Comparison of ENCODE assay signal across 24 mouse cellular contexts in the genomic region with DNA sequence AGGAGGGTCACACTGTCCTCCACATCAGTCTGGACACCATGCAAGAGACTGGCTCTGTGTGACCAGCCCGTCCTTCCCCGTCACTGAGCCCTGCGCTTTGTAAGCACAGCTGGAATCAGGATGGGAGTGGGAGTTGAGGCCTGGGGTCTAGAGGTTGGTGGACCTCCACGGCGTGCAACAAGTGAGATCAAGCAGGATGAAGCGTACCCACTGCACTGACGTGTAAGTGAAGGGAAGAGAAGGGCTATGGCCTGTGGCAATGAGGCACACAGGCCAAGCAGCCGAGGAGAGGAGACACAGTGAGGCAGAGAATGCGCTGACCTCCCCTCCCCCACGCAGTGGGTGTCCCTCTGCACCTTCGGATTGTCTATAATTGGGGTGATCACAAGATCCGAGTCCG. TPM values are rescaled to one million over a fixed set of nuclear protein-coding genes. Genes with fewer than 3 reads are reported as not detected.
DNase-seq lines count a peak whose midpoint lies in the region; ATAC-seq lines count a peak whose summit lies in the region.
"Had no signal": no experiment of that assay in that cellular context is flagged by ENCODE, and none has a peak within 500 bp of the region (broad histone marks: within the 10 kb centered on the region; RNA-seq: fewer than 3 reads in every experiment).

No protein-coding gene starts in this region.

- no peaks in the 10 kb centered on the region for H3K4me1 ChIP-seq in hindbrain, embryonic 11.5 days (replicated peaks; ENCODE audit: control insufficient read depth, insufficient read depth, low read length)
- H3K4me1 ChIP-seq: hindbrain, embryonic 10.5 days; limb, embryonic 12.5 days; liver, embryonic 15.5 days had no signal

- intact Hi-C loops in gastrocnemius, postnatal 14 days (cut with DNase I; ENCODE audit: low total_unique reads) = no loop called here

- 94% methylated on average over 13 of the region's 13 CpGs for WGBS in hindbrain, embryonic 11.5 days

- ATAC-seq in hindbrain, embryonic 11.5 days (ENCODE audit: low FRiP score) = no peak
- ATAC-seq: CD4-positive, CD25-positive, alpha-beta regulatory T cell, adult 4 months; forebrain, embryonic 13.5 days; hindbrain, embryonic 16.5 days had no signal

- H3K4me2 ChIP-seq in hindbrain, embryonic 11.5 days (replicated peaks; ENCODE audit: low read depth, low read length) = no peak overlapping the region
- H3K4me2 ChIP-seq: forebrain, embryonic 13.5 days; limb, embryonic 12.5 days; liver, embryonic 15.5 days; lung, embryonic 14.5 days had no signal

- H3K36me3 ChIP-seq in hindbrain, embryonic 11.5 days (ENCODE audit: control insufficient read depth, insufficient read depth, low read length) = no peaks in the 10 kb centered on the region
- H3K36me3 ChIP-seq: liver, embryonic 15.5 days had no signal

- no peak overlapping the region for H3K4me3 ChIP-seq in hindbrain, embryonic 11.5 days (ENCODE audit: low read depth, low read length)
- H3K4me3 ChIP-seq: forebrain, embryonic 13.5 days; hindbrain, embryonic 10.5 days; limb, embryonic 12.5 days; liver, embryonic 15.5 days had no signal

- no peaks in the 10 kb centered on the region for H3K27me3 ChIP-seq in hindbrain, embryonic 11.5 days (ENCODE audit: control insufficient read depth, insufficient read depth, low read length)
- H3K27me3 ChIP-seq: forebrain, embryonic 13.5 days; limb, embryonic 12.5 days; liver, embryonic 15.5 days had no signal

- no peak overlapping the region for H3K9ac ChIP-seq in hindbrain, embryonic 11.5 days (ENCODE audit: low read depth, low read length)
- H3K9ac ChIP-seq: forebrain, embryonic 13.5 days; limb, embryonic 12.5 days; liver, embryonic 15.5 days; lung, embryonic 14.5 days had no signal

- H3K9me3 ChIP-seq in hindbrain, embryonic 11.5 days (ENCODE audit: control insufficient read depth, low read length) = no peaks in the 10 kb centered on the region
- H3K9me3 ChIP-seq: forebrain, embryonic 13.5 days; hindbrain, embryonic 10.5 days; limb, embryonic 12.5 days; liver, embryonic 15.5 days had no signal

- DNase-seq in gastrocnemius, postnatal 4 days (ENCODE audit: low spot score in 2 of 2) = peak; percentile 6 to 13
- no peak for DNase-seq in gastrocnemius, postnatal 14 days
- DNase-seq in kidney, adult 9 months = peak; percentile 0
- no peak for DNase-seq in kidney, postnatal 10 days
- DNase-seq in urinary bladder, postnatal 10 days (ENCODE audit: low spot score) = peak; percentile 7
- DNase-seq in urinary bladder, postnatal 36 days (ENCODE audit: low spot score in 2 of 2) = no peak
- DNase-seq in hindbrain, embryonic 11.5 days (ENCODE audit: low spot score) = no peak
- DNase-seq: adrenal gland, postnatal 14 days; cerebellum, adult 11 months; cerebellum, adult 9-10 months; cerebellum, postnatal 36 days; kidney, adult 18-20 months; kidney, postnatal 4 days; lung, embryonic 14.5 days; lung, postnatal 14 days; midbrain, embryonic 14.5 days; right cerebral cortex, postnatal 25 days had no signal

- no peak overlapping the region for H3K27ac ChIP-seq in hindbrain, embryonic 11.5 days (ENCODE audit: low read depth, low read length)
- H3K27ac ChIP-seq: forebrain, embryonic 13.5 days; hindbrain, embryonic 10.5 days; limb, embryonic 12.5 days; liver, embryonic 15.5 days; stomach, postnatal 0 days had no signal

RNA-seq across cellular contexts. Expression of gene Ulk4, which starts 22.2 kb away (rescaled TPM):
- 1 to 10 TPM; 2.2 to 2.3 TPM for total RNA-seq in gastrocnemius, postnatal 4 days (2021)
- under 1 TPM; 0.31 to 0.41 TPM for total RNA-seq in gastrocnemius, postnatal 14 days (2021)
- polyA plus RNA-seq in hindbrain, embryonic 11.5 days (2014; fragmentation: Nextera tagmentation; extraction: Ambion mirVana) = 161 and 185 TPM in 2 replicates

RNA-seq across cellular contexts. Expression of gene Trak1, which starts 42.5 kb away (rescaled TPM):
- 100 to 1,000 TPM; 193 to 204 TPM for total RNA-seq in gastrocnemius, postnatal 4 days (2021)
- 100 to 1,000 TPM; 167 to 178 TPM for total RNA-seq in gastrocnemius, postnatal 14 days (2021)
- polyA plus RNA-seq in hindbrain, embryonic 11.5 days (2014; fragmentation: Nextera tagmentation; extraction: Ambion mirVana) = 19.8 and 21.2 TPM in 2 replicates

Comparison
In these comparisons a context has a peak if more than half of its experiments do, and no peak if none do; other contexts are left out.
1. DNase-seq: peak in gastrocnemius, postnatal 4 days (2 of 2), kidney, adult 9 months (single experiment) and urinary bladder, postnatal 10 days (single experiment); none in gastrocnemius, postnatal 14 days (single experiment), kidney, postnatal 10 days (single experiment), urinary bladder, postnatal 36 days (0 of 2) and hindbrain, embryonic 11.5 days (single experiment).